Mouse (Mus musculus) midbrain, postnatal 0 days (tissue): ENCODE data around the gene Purb. TPM values are rescaled to one million over a fixed set of nuclear protein-coding genes. Genes with fewer than 3 reads are reported as not detected.

ENCODE experiments used
- ATAC-seq: fragments of 200-750 bp; cut with Nextera tagmentation; 2 replicates; pipeline ENCODE4 v1.8.0; 2017; ENCODE audit warnings: moderate number of reproducible peaks, mild to moderate bottlenecking, moderate TSS enrichment, moderate library complexity; ENCODE audit not compliant: low FRiP score
- DNase-seq: peaks from one replicate; pipeline ENCODE4 v3.0.0-alpha.2; 2015; ENCODE audit warnings: low spot score
- H3K27ac ChIP-seq: fragments of 300-500 bp; sonication (generic); 2 replicates; pipeline ENCODE4 v1.5.1; 2014; ENCODE audit warnings: low read depth, mild to moderate bottlenecking, low read length, mixed read lengths
- H3K27me3 ChIP-seq: fragments of 300-500 bp; sonication (generic); 2 replicates; pipeline ENCODE4 v1.6.1; 2014; ENCODE audit warnings: low read length, control low read depth, mixed read lengths; ENCODE audit not compliant: insufficient read depth
- H3K36me3 ChIP-seq: fragments of 300-500 bp; sonication (generic); 2 replicates; pipeline ENCODE4 v1.6.1; 2014; ENCODE audit warnings: low read length, control low read depth, mixed read lengths; ENCODE audit not compliant: insufficient read depth
- H3K4me1 ChIP-seq: fragments of 300-500 bp; sonication (generic); 2 replicates; pipeline ENCODE4 v1.6.1; 2014; ENCODE audit warnings: mild to moderate bottlenecking, control low read depth, antibody characterized with exemption, low read length, mixed read lengths; ENCODE audit not compliant: insufficient read depth
- H3K4me2 ChIP-seq: fragments of 300-500 bp; sonication (generic); 2 replicates; pipeline ENCODE4 v1.6.1; 2014; ENCODE audit warnings: low read depth, mild to moderate bottlenecking, low read length, mixed read lengths; ENCODE audit not compliant: poor library complexity, severe bottlenecking
- H3K4me3 ChIP-seq: fragments of 300-500 bp; sonication (generic); 2 replicates; pipeline ENCODE4 v1.5.1; 2014; ENCODE audit warnings: low read depth, mild to moderate bottlenecking, low read length, moderate library complexity
- H3K9ac ChIP-seq: fragments of 300-500 bp; sonication (generic); replicated peaks from 2 replicates; pipeline ENCODE4 v1.6.1; 2014; ENCODE audit warnings: mild to moderate bottlenecking, low read length, moderate library complexity, mixed read lengths; ENCODE audit not compliant: poor library complexity, severe bottlenecking
- H3K9me3 ChIP-seq: fragments of 300-500 bp; sonication (generic); 2 replicates; pipeline ENCODE4 v1.6.1; 2016; ENCODE audit warnings: low read length, control low read depth
- CTCF ChIP-seq: IDR thresholded peaks from 2 replicates; pipeline ENCODE4 v1.5.1; 2016; ENCODE audit warnings: antibody characterized with exemption, mild to moderate bottlenecking
- WGBS: fragments of 180-500 bp; shearing (Covaris S2); extraction: QIAGEN DNeasy Blood & Tissue Kit; methylation state at CpG from one replicate; pipeline ENCODE4 v1.1.7; 2014; 5-methylcytosine and 5-hydroxymethylcytosine counted together
- polyA plus RNA-seq: library from polyadenylated mRNA; unstranded; fragments of >200 nt; fragmentation: Nextera tagmentation; extraction: Ambion mirVana; gene quantifications from 2 replicates; pipeline ENCODE4 v1.2.1, GENCODE M21; 2015
- total RNA-seq: library from RNA; depleted of rRNA; stranded (reverse); fragments of >200 nt; gene quantifications from 2 replicates; pipeline ENCODE4 v1.2.3, GENCODE M21; 2014

The Purb gene
- total and polyA plus RNA-seq, 2 experiments from 2014 or later = 14.2 to 38.0 TPM

DNA sequence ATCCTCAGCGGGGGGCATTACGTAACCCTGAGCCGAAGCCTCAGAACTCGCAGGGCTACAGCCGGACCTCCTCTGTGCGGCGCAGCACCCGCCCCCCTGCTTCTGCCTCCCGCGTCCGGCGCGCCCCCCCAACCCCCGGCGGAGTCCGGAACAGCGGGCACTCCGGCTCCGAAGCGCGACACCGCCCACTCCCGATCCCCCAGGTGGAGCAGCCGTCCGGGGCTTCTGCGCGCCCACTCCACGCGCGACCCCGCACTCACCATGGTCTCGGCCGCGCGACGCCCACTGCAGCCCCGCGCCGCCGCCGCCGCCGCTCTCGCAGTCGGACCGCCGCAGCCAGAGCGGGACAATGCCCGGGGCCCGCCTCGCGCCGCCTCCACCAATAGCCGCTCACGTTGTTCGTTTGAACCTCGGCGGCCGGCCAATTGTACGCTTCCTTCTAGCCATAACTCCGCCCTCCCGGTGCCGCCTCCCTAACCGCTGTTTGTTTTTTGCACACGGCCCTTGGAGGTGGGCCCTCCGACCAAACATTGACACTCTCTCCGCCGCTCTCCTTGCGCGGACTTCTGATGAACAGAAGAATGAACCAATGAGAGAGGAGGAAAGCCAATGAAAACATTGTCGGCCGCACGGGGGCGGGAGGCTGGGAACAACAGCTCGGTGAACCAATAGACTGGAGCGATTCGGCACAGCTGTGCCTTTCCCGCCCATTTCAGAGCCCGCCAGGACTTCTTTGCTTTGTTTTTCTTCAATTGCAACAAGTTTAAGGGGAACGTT, 31.5 kb downstream of the Purb start, which contains the start of gene H2afv:
Gene H2afv (minus strand): TSS at position 367 of the 777 bp plus-strand sequence.
- no peaks in the 10 kb centered on the region for H3K27me3 ChIP-seq

DNA sequence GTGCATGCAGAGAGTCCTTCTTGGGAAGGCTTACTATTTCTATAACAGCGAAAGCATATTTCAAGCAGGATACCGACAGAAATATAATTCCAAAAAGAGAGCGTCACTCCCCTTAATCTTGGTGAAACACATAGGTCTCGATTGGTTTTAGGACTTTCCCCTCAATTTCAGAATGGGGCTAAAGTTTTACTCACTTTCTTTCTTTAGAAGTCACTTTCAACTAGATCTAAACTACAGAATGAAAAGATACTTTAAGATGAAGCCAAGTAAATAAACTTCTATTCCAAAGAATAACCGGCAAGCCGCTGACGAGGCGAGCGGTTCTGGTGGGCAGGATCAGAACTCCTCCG, 32.0 kb downstream of the Purb start:
- DNase-seq = no peak
- H3K27me3 ChIP-seq = no peaks in the 10 kb centered on the region
- no peaks in the 10 kb centered on the region for H3K9me3 ChIP-seq
- H3K36me3 ChIP-seq = no peaks in the 10 kb centered on the region
- H3K27ac ChIP-seq = peak overlapping the region; percentile 94
- H3K9ac ChIP-seq = peak overlapping the region; percentile 77
- H3K4me3 ChIP-seq = peak overlapping the region; percentile 81
- H3K4me2 ChIP-seq = peak overlapping the region; percentile 49
- no peak for TF ChIP-seq CTCF
- WGBS = 0% methylated on average over 10 of the region's 10 CpGs
- ATAC-seq = no peak
- no peaks in the 10 kb centered on the region for H3K4me1 ChIP-seq

More for the DNA sequence above, 31.5 kb downstream of the Purb start, which contains the start of gene H2afv:
- Histone ChIP-seq H3K4me1 (no peaks in the 10 kb centered on the region), H3K4me2 (peak within 1 kb of the TSS; percentile 54), H3K9ac (peak within 1 kb of the TSS; percentile 77), H3K4me3 (peak within 1 kb of the TSS; percentile 81), H3K36me3 (no peaks in the 10 kb centered on the region), H3K27ac (peak within 1 kb of the TSS; percentile 94), H3K9me3 (no peaks in the 10 kb centered on the region)
- ATAC-seq (peak; percentile 99), DNase-seq (peak; percentile 100)
- peak; percentile 68 for TF ChIP-seq CTCF
- under 1% methylated on average over 75 of the region's 80 CpGs for WGBS

DNA sequence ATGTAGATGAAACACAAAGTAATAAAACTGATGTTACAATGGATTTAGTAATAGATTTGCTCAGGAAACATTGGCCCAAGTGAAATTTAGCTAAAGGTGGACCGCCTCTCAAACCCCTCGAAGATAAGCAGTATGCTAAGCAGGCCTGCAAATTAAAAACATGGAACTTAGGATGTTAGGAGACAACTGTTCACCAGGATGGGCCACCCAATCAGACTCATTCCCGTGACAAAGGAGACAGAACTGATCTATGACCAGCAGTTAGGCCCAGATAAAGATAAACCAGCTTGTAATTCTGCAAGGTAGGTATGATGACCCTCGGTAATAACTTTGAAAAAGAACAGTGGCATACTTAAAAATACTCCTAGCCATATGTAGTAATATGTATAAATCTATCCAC, 32.6 kb downstream of the Purb start:
- Histone ChIP-seq H3K4me3 (peak overlapping the region; percentile 81), H3K27me3 (no peaks in the 10 kb centered on the region), H3K9ac (peak overlapping the region; percentile 77; the same call in 1 of the 2 replicates), H3K9me3 (no peaks in the 10 kb centered on the region), H3K4me1 (no peaks in the 10 kb centered on the region), H3K4me2 (peak overlapping the region; percentile 49), H3K36me3 (no peaks in the 10 kb centered on the region), H3K27ac (no peak overlapping the region)
- ATAC-seq (no peak), DNase-seq (no peak)
- 44% methylated on average over 4 of the region's 4 CpGs for WGBS
- no peak for TF ChIP-seq CTCF

DNA sequence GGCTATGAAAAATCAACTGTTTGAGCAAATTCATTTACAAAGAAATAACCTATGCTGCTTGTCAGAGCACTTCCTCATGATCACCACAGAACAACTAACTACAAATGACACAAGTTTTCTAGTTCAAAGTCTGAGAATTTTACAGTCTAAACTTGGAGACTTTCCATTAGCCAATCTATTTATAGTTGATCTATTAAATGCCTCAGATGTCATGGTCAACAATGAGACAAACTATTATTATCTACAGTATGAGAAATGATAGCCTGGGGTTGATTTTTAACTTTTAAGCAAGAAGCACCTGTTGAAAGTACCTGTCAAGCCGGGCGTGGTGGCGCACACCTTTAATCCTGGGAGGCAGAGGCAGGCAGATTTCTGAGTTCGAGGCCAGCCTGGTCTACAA, 33.2 kb downstream of the Purb start:
- no peak overlapping the region for H3K9ac ChIP-seq
- ATAC-seq (no peak), DNase-seq (no peak)
- H3K9me3 ChIP-seq = no peaks in the 10 kb centered on the region
- H3K36me3 ChIP-seq = no peaks in the 10 kb centered on the region
- no peak overlapping the region for H3K4me2 ChIP-seq
- H3K27me3 ChIP-seq = no peaks in the 10 kb centered on the region
- no peak for TF ChIP-seq CTCF
- H3K27ac ChIP-seq = no peak overlapping the region
- no peaks in the 10 kb centered on the region for H3K4me1 ChIP-seq
- WGBS = 97% methylated on average over 4 of the region's 4 CpGs
- no peak overlapping the region for H3K4me3 ChIP-seq

DNA sequence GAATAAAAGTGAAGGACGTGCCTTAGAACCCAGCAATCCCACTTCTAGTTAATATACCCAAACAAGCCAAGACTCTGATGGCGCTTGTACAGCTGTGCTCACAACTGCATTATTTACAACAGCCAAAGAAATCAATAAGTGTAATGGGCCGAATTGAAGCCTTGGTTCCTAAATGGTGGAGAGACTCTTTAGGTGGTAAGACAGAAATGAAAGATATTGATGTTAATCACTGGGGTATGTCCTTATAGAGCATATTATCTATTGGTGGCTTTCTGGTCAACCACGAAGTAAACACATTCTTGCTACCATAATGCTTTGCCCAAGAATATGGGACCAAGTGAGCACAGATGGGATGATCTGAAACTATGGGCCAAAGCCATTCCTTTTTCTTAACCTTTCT, 35.5 kb downstream of the Purb start:
- Histone ChIP-seq H3K36me3 (no peaks in the 10 kb centered on the region), H3K4me2 (no peak overlapping the region), H3K4me3 (no peak overlapping the region), H3K9ac (no peak overlapping the region), H3K27ac (no peak overlapping the region), H3K27me3 (no peaks in the 10 kb centered on the region), H3K4me1 (no peaks in the 10 kb centered on the region), H3K9me3 (no peaks in the 10 kb centered on the region)
- TF ChIP-seq CTCF = no peak
- DNase-seq = no peak
- 94% methylated on average over 4 of the region's 4 CpGs for WGBS
- no peak for ATAC-seq

DNA sequence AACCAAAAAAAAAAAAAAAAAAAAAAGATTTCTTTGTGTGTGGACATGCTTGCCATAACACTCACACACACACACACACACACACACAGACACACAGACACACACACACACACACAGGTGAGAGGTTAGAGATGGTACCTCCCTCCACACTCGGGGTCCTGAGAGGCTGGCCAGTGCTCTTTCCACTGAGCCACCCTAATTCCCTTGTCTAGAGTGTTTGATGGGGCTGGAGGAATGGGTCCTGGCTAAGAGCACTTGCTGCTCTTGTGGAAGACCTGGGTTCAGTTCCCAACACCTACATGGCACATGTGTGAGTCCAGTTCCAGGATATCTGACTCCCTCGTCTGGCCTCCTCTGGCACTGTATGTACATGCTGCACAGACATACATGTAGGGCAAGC, 38.0 kb downstream of the Purb start:
- no peak for ATAC-seq
- no peak for TF ChIP-seq CTCF
- H3K36me3 ChIP-seq = peaks cover 4% of the 10 kb centered on the region; the same call in 1 of the 2 replicates

More for the DNA sequence above, 38.0 kb downstream of the Purb start:
- no peaks in the 10 kb centered on the region for H3K9me3 ChIP-seq
- DNase-seq = no peak
- H3K9ac ChIP-seq = no peak overlapping the region
- no peaks in the 10 kb centered on the region for H3K27me3 ChIP-seq
- H3K4me3 ChIP-seq = no peak overlapping the region
- H3K27ac ChIP-seq = no peak overlapping the region
- WGBS = 99% methylated on average over 2 of the region's 2 CpGs
- H3K4me1 ChIP-seq = no peaks in the 10 kb centered on the region
- H3K4me2 ChIP-seq = no peak overlapping the region
